Mouse (Mus musculus) heart, embryonic 15.5 days (tissue): ENCODE data around the gene Disp2. TPM values are rescaled to one million over a fixed set of nuclear protein-coding genes. Genes with fewer than 3 reads are reported as not detected.
A peak's percentile ranks its signal among the peaks of the same experiment; 100 is the strongest.

Source experiments
- ATAC-seq: fragments of 200-750 bp; cut with Nextera tagmentation; replicated peaks from 2 replicates; pipeline ENCODE4 v1.8.0; 2017; ENCODE audit warnings: low read depth, moderate TSS enrichment; ENCODE audit not compliant: insufficient number of reproducible peaks, insufficient read depth, low FRiP score
- H3K27ac ChIP-seq: fragments of 300-500 bp; sonication (generic); 2 replicates; pipeline ENCODE4 v1.5.1; 2015; ENCODE audit warnings: mild to moderate bottlenecking, inconsistent platforms
- H3K27me3 ChIP-seq: fragments of 300-500 bp; sonication (generic); 2 replicates; pipeline ENCODE4 v1.6.1; 2015; ENCODE audit warnings: inconsistent platforms
- H3K36me3 ChIP-seq: fragments of 300-500 bp; sonication (generic); 2 replicates; pipeline ENCODE4 v1.6.1; 2015; ENCODE audit warnings: mild to moderate bottlenecking, inconsistent platforms
- H3K4me1 ChIP-seq: fragments of 300-500 bp; sonication (generic); replicated peaks from 2 replicates; pipeline ENCODE4 v1.6.1; 2015; ENCODE audit warnings: inconsistent platforms
- H3K4me2 ChIP-seq: fragments of 300-500 bp; sonication (generic); 2 replicates; pipeline ENCODE4 v1.6.1; 2015; ENCODE audit warnings: inconsistent platforms, mild to moderate bottlenecking, moderate library complexity
- H3K4me3 ChIP-seq: fragments of 300-500 bp; sonication (generic); 2 replicates; pipeline ENCODE4 v1.5.1; 2015; ENCODE audit warnings: mild to moderate bottlenecking, inconsistent platforms
- H3K9ac ChIP-seq: fragments of 300-500 bp; sonication (generic); 2 replicates; pipeline ENCODE4 v1.6.1; 2015; ENCODE audit warnings: mild to moderate bottlenecking, inconsistent platforms
- H3K9me3 ChIP-seq: fragments of 300-500 bp; sonication (generic); replicated peaks from 2 replicates; pipeline ENCODE4 v1.6.1; 2016; ENCODE audit warnings: inconsistent platforms
- WGBS: fragments of 180-500 bp; shearing (Covaris S2); methylation state at CpG from one replicate; pipeline ENCODE4 v1.1.7; 2015; ENCODE audit warnings: mixed read lengths; 5-methylcytosine and 5-hydroxymethylcytosine counted together
- polyA plus RNA-seq: library from polyadenylated mRNA; unstranded; fragments of >200 nt; fragmentation: Nextera tagmentation; extraction: Ambion mirVana; gene quantifications from 2 replicates; pipeline ENCODE4 v1.2.1, GENCODE M21; 2015

Gene Disp2
- polyA plus RNA-seq, 1 experiment from 2014 or later: 0.20 TPM

DNA sequence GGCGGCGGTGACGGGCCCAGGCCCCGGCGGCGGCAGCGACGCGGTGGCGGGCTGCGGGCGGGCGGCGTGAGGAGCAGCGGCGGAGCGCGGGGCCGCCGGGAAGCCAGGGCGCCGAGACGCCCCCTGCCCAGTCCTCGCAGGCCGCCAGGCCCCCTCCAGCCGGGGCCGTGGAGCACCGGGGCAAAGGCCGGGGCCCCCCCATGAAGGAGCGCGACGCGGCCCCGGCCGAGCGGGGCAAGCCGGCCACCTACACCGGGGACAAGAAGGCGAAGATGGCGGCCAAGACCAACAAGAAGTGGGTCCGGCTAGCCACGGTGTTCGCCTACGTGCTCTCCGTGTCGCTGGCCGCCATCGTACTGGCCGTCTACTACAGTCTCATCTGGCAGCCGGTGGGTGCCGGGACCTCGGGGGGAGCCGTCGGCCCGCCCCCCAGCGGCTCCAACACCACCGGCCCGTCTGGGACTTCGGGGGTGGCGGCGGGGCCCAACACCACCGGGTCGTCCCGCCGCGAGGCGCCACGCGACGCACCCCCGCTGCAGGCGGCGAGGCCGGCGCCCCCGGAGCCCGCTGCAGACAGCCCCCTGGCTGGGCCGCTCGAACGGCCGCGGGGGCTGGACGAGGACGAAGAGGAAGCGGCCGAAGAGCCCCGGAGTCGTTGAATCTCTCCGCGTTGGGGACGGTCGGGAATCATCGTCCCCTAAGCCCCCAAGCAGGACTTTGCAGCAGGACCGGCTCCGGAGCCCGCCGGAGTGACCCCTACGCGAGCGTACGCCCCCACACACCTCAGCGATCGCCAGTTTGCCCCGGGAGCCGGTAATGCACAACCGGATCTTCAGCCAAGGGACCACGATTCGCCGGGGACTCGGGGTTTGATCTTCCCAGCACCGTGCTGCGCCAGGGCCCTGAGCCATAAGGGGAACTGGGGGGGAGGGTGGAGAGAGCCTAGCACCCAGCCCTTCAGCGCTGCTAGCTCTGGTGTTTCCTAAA, 33.3 kb upstream of the Disp2 start:
- ATAC-seq: peak; percentile 40
- WGBS: under 1% methylated on average over 101 of the region's 113 CpGs

DNA sequence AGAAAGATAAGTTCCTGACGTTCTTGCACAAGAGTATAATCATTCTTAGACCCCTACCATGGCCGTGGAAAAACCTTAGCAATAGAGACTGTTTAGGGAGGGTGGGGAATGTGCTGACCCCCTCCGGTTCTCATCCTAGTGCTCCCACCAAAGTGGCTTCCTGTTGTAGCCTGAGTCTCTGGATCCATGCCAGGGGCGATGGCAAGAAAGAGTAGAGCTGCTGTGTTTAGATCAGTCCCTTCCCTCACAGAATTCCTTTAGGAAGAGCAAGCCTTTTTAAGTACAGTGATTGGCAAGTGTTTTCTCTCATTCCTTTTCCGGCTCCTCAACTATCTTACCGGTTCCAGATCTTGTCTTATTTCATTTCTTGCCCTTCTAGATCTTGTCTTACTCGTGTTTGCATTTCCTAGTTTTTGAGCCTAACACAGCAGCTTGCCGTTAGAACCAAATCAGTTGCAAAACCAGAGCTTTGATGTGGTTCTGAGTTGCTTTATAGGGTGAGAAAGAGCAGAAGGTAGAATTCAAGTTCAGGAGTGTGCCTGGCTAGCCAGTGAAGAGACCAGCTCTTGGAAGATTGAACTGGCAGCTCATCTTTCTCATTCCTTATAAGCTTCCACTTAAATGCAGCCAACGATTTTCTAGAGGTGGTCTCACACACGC, 32.1 kb upstream of the Disp2 start:
- peak overlapping the region; percentile 83 for H3K27ac ChIP-seq
- ATAC-seq: no peak
- H3K4me1 ChIP-seq: peaks cover 72% of the 10 kb centered on the region
- peak overlapping the region; percentile 98 for H3K9ac ChIP-seq
- H3K4me3 ChIP-seq: peak overlapping the region; percentile 94
- H3K9me3 ChIP-seq: no peaks in the 10 kb centered on the region
- 17% methylated on average over 10 of the region's 10 CpGs for WGBS
- H3K4me2 ChIP-seq: peak overlapping the region; percentile 91
- peaks cover 9% of the 10 kb centered on the region for H3K27me3 ChIP-seq
- 0 out of 2 replicates have a peak, but pooled peaks cover 6% of the 10 kb centered on the region for H3K36me3 ChIP-seq

More for the DNA sequence above, 33.3 kb upstream of the Disp2 start:
- peaks cover 59% of the 10 kb centered on the region for H3K4me1 ChIP-seq
- no peaks in the 10 kb centered on the region for H3K9me3 ChIP-seq
- H3K27me3 ChIP-seq: peaks cover 15% of the 10 kb centered on the region
- H3K4me3 ChIP-seq: peak overlapping the region; percentile 94
- H3K27ac ChIP-seq: peak overlapping the region; percentile 83
- H3K4me2 ChIP-seq: peak overlapping the region; percentile 91
- H3K36me3 ChIP-seq: 0 out of 2 replicates have a peak, but pooled peaks cover 6% of the 10 kb centered on the region
- H3K9ac ChIP-seq: peak overlapping the region; percentile 98

DNA sequence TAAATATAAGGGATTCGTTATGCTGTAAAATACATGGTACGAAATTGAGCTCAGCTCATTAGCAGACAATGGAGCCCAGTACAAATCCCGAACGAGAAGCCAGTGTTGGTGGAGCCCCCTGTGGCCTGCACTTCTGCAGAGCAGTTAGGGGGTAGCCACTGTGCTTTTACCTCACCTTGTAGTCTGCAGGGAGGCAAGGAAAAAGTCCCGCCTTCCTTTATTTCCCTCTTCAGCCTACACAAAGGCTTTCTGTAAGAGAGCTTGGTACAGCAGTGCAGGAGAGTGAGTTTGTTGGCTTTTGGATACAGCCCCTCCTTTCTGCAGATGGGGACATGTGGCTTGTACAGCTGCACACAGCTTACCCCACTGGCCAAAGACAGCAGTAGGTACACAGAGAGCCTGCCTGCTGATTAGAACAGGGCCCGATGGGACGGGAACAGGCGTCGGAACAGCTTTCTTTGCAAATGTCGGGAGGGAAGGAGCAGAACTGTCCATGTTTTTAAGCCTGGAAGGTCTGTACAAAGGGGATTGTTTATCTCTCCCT, 30.1 kb upstream of the Disp2 start:
- ATAC-seq: no peak
- Histone ChIP-seq H3K4me3 (peak overlapping the region; percentile 12), H3K27me3 (peaks cover 5% of the 10 kb centered on the region), H3K9ac (peak overlapping the region; percentile 41), H3K36me3 (0 out of 2 replicates have a peak, but pooled peaks cover 6% of the 10 kb centered on the region), H3K4me1 (peaks cover 73% of the 10 kb centered on the region), H3K27ac (peak overlapping the region; percentile 93), H3K4me2 (peak overlapping the region; percentile 91), H3K9me3 (no peaks in the 10 kb centered on the region)
- 51% methylated on average over 10 of the region's 10 CpGs for WGBS

DNA sequence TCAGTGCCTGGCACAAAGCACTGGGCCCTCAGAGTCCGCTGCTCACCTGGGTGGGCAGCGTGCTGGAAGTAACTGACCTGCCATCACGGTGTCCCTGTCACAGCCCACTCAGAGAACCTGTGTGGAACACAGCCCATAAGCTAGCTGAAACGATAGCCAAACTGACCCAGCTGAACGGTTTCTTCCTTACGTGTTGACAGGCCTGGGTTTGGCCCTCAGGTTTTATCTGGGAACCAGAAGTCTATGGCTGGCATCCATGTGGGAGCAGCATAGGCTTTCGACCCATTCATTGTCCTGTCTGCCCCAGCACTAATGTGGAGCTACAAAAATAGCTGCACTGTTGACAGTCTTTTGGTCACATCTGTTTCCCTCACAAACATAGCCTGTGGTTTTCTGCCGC, 29.0 kb upstream of the Disp2 start:
- Histone ChIP-seq H3K4me2 (peak overlapping the region; percentile 91), H3K4me1 (peaks cover 63% of the 10 kb centered on the region), H3K9ac (peak overlapping the region; percentile 41; the same call in 1 of the 2 replicates), H3K27me3 (no peaks in the 10 kb centered on the region), H3K36me3 (0 out of 2 replicates have a peak, but pooled peaks cover 6% of the 10 kb centered on the region), H3K27ac (peak overlapping the region; percentile 93), H3K4me3 (peak overlapping the region; percentile 12), H3K9me3 (no peaks in the 10 kb centered on the region)
- WGBS: 29% methylated on average over 8 of the region's 8 CpGs
- peak; percentile 30; the same call in 1 of the 2 replicates for ATAC-seq

DNA sequence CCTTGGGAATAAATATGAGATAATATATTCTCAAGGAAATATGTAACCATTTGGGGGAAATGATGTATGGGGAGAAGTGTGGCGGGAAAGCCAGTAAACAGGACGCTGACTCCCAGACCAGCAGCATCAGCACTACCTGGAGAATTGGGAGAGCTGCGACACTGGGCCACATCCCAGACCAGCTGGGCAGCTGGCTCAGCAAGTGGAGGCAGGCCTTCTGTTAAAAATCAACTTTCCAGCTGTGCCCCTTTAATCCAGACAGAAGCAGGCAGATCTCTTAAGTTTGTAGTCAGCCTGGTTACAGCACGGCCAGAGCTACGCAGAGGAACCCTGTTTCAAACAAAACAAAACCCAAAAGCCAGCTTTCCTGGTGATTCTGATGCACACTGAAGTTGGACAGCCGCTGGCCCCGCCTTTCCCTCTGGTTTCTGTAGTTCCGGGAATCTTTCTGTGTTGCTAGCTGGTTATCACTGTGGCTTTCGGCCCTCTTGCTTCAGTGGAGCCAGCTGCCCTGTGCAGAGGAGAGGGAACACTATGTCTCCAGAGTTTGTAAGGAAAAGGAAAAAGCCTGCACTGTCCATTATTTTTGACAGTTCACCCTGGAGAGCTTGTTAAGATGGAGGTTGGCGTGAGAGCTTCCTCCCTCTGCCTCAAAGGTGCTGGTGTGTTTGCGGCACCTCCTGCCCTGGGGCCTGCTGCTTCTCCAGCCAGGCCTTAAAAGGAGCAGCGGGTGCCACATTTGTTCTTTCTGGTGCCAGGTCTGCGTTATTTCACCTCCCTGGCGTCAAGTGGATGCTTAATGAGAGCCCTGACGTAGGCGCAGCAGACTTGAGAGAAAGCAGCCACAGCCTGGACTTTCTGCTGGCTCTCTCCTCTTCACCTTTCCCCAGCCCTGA, 27.4 kb upstream of the Disp2 start:
- H3K27ac ChIP-seq: peak overlapping the region; percentile 93
- H3K4me3 ChIP-seq: no peak overlapping the region
- peak overlapping the region; percentile 19 for H3K4me2 ChIP-seq
- ATAC-seq: peak; percentile 34; the same call in 1 of the 2 replicates
- 0 out of 2 replicates have a peak, but pooled peaks cover 7% of the 10 kb centered on the region for H3K36me3 ChIP-seq
- H3K27me3 ChIP-seq: no peaks in the 10 kb centered on the region
- 45% methylated on average over 16 of the region's 16 CpGs for WGBS
- no peaks in the 10 kb centered on the region for H3K9me3 ChIP-seq
- H3K4me1 ChIP-seq: peaks cover 63% of the 10 kb centered on the region
- H3K9ac ChIP-seq: peak overlapping the region; percentile 32; the same call in 1 of the 2 replicates

DNA sequence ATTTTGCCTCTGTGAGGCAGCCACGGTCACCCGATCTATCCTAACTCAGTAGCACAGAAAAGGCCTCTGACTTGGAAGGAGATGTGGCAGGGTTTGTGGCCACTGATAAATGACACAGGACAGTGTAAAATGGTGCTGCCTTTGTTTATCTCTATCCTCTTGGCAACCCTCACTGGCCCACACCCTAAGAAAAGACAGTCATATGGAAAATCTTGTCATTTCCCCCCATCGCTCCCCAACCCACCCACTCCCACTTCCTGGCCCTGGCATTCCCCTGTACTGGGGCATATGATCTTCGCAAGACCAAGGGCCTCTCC, 26.8 kb upstream of the Disp2 start:
- ATAC-seq: 0 out of 2 replicates have a peak, but pooled peaks have one; percentile 20
- no peak overlapping the region for H3K4me2 ChIP-seq
- WGBS: 52% methylated on average over 4 of the region's 4 CpGs
- H3K4me1 ChIP-seq: peaks cover 57% of the 10 kb centered on the region
- 0 out of 2 replicates have a peak, but pooled peaks cover 1% of the 10 kb centered on the region for H3K27me3 ChIP-seq
- 0 out of 2 replicates have a peak, but pooled peaks cover 13% of the 10 kb centered on the region for H3K36me3 ChIP-seq
- 0 out of 2 replicates have a peak overlapping the region, but pooled peaks have one; percentile 32 for H3K9ac ChIP-seq
- H3K4me3 ChIP-seq: no peak overlapping the region
- no peaks in the 10 kb centered on the region for H3K9me3 ChIP-seq
- peak overlapping the region; percentile 93 for H3K27ac ChIP-seq

DNA sequence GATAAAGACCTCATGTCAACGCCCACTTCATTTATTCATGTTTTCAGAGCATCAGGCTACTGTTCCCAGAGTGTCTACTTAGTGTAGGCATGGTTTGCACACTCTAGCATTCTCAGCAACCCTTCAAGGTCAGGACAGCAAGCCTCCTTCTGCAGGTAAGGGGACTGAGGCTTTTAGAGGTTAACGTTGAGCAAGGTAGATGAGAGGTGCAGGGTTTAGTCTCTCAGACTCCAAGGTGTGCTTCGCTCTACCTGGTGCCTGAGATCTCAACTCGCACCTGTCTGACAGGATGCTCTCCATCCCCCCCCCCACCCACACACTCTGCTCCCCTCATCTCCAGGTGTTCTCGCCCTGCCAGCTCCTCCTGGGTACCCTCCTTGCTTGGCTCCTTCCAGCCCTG, 25.4 kb upstream of the Disp2 start:
- Histone ChIP-seq H3K36me3 (0 out of 2 replicates have a peak, but pooled peaks cover 16% of the 10 kb centered on the region), H3K27ac (no peak overlapping the region), H3K9me3 (no peaks in the 10 kb centered on the region), H3K9ac (no peak overlapping the region), H3K27me3 (0 out of 2 replicates have a peak, but pooled peaks cover 6% of the 10 kb centered on the region), H3K4me1 (peaks cover 44% of the 10 kb centered on the region), H3K4me2 (no peak overlapping the region), H3K4me3 (no peak overlapping the region)
- WGBS: 86% methylated on average over 5 of the region's 5 CpGs
- no peak for ATAC-seq

DNA sequence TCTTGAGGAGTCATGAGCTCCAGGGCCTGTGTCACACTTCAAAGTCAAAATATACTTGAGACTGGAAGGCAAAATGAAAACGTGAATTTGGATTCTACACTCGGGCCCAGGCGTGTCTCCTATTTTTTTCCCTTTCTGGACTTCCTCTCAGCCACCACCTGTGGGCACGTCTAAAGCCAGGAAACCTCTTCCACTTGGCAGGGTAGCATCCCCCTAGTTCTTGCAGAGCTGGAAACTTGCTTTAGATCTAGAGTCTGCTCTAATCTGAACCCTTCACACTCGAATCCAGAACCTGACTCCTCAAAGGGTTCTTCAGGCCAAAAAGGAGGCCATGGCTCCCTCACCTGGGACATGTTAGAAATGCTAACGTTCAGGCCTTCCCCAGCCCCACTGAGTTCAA, 24.1 kb upstream of the Disp2 start:
- 0 out of 2 replicates have a peak, but pooled peaks cover 11% of the 10 kb centered on the region for H3K36me3 ChIP-seq
- no peak for ATAC-seq
- no peak overlapping the region for H3K4me3 ChIP-seq
- no peaks in the 10 kb centered on the region for H3K9me3 ChIP-seq
- 77% methylated on average over 6 of the region's 6 CpGs for WGBS
- H3K4me2 ChIP-seq: no peak overlapping the region
- peaks cover 42% of the 10 kb centered on the region for H3K4me1 ChIP-seq
- H3K27ac ChIP-seq: no peak overlapping the region
- H3K27me3 ChIP-seq: 0 out of 2 replicates have a peak, but pooled peaks cover 6% of the 10 kb centered on the region
- H3K9ac ChIP-seq: no peak overlapping the region

DNA sequence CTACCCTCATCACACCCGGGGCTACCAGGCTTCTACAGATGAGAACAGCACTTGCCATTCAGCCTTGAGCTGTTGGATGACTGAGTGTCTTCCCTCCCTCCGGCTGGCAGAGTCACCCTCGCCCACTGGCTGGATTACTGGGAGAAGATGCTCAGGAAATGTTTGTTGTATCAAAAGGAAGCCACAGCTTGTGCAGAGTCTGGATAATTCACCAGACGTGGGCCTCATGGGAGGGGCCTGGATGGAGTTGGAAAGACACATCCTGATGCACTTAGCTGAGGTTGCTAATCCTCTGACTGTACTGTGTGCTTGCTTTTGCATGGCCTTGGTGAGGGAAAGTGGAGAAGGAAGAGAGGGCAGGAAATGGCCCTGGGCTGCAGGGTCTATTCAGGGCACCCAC, 23.4 kb upstream of the Disp2 start:
- Histone ChIP-seq H3K4me1 (peaks cover 44% of the 10 kb centered on the region), H3K36me3 (0 out of 2 replicates have a peak, but pooled peaks cover 11% of the 10 kb centered on the region), H3K27ac (no peak overlapping the region), H3K4me2 (no peak overlapping the region), H3K27me3 (0 out of 2 replicates have a peak, but pooled peaks cover 6% of the 10 kb centered on the region), H3K4me3 (no peak overlapping the region), H3K9ac (no peak overlapping the region), H3K9me3 (no peaks in the 10 kb centered on the region)
- WGBS: 67% methylated on average over 4 of the region's 4 CpGs
- ATAC-seq: no peak

DNA sequence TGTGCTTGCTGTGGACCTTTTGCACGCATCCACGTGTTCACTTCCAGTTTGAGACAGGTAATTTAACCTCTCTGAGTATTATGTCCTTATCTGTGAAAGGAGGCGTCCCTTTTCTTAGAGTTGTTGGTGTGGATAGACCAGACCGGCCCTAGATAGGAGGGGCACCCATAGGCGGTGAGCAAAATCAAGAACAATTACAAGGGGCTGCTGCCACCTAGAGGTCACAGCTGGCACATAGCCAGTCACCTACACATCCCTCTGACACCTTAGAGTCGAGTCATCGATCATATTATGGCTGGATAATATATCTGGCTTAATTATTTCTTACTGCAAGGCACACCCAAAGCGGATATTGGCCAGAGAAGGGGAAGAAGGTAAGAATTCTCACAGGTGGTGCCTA, 19.7 kb upstream of the Disp2 start:
- no peak overlapping the region for H3K9ac ChIP-seq
- no peak overlapping the region for H3K27ac ChIP-seq
- 0 out of 2 replicates have a peak, but pooled peaks cover 6% of the 10 kb centered on the region for H3K27me3 ChIP-seq
- H3K4me1 ChIP-seq: peaks cover 54% of the 10 kb centered on the region
- 12% methylated on average over 8 of the region's 8 CpGs for WGBS
- ATAC-seq: no peak
- H3K36me3 ChIP-seq: 0 out of 2 replicates have a peak, but pooled peaks cover 11% of the 10 kb centered on the region
- H3K9me3 ChIP-seq: no peaks in the 10 kb centered on the region
- no peak overlapping the region for H3K4me3 ChIP-seq
- H3K4me2 ChIP-seq: no peak overlapping the region
